Mouse (Mus musculus) neutrophil, adult 65 days (primary cell): Measurements from ENCODE around the gene Hbq1a. TPM values are rescaled to one million over a fixed set of nuclear protein-coding genes. Genes with fewer than 3 reads are reported as not detected.

Experiments used
- total RNA-seq: library from RNA; stranded (reverse); gene quantifications from 2 replicates; pipeline ENCODE4 v1.2.4, GENCODE M21; 2023

Gene Hbq1a
- not detected in 2 replicates for total RNA-seq

DNA sequence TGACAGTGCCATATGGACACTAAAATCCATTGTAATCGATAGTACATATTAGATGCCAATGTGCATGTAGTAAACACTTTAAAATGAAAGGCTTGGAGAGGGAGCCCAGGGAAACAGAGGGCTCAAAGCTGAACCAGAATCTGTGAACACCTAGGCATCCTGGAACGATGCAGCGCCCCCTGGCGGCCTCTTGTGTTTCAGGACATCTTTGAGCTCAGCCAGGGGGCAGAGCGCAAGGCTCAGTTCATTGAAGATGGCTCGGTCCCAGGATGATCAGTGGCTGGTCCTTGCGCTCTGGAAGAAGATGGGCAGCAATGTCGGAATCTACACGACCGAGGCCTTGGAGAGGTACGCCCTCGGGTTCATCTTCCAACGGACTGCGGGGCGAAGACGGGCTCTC is at the start of gene Hbq1a:
TSS of gene Hbq1a (plus strand) at position 205 of the 400 bp plus-strand sequence.

DNA sequence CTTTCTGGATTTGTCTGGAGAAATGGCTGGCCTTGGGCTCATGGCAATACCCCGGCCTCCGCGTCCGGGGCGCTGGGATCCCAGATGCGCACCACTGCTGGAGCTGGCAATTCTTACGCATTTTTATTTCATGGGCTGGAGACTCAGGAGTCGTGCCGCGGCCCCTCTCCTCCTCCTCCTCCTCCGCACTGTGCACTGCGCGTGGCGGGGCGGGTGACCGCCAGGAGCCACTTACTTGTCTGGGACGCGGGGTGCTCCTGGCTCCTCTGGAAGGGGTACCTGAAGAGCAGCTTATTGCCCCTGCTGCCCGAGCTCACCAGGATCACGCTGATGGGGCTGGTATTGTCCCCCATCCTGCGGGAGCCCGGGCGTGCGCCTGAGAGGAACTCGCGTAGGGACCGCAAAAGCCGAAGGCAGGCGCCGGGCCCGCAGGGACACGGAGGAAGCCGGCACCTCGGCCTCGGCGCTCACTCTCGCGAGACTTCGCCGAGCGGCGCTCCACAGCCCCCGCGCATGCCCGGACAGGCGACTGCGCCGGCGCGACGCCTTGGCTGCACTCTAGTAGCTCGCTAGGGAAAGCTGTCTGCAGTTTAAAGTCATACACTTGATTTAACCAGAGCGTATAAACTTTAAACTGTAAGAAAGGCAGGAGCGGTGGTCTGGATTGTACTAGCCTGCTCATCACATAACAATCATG is 32.5 kb upstream of the Hbq1a start, which contains the start of gene Nprl3:
TSS of gene Nprl3 (minus strand) at position 520 of the 697 bp plus-strand sequence.

DNA sequence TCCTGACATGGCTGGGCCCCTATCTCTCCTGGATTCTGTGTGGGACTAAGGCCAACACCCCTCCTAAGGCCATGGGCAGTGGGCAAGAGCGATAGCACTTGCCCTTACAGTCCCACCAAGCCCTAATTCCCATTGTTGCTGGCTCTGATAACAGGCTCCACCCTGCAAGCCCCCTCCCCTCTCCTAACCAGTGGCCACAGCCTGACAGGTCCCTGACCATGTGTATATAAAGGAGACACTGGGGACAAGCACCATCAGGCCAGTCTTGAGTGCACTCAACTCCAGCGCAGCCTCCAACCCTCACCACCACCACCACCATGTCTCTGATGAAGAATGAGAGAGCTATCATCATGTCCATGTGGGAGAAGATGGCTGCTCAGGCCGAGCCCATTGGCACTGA is 23.5 kb upstream of the Hbq1a start, which contains the start of gene Hba-x:
TSS of gene Hba-x (plus strand) at position 54 of the 400 bp plus-strand sequence.

DNA sequence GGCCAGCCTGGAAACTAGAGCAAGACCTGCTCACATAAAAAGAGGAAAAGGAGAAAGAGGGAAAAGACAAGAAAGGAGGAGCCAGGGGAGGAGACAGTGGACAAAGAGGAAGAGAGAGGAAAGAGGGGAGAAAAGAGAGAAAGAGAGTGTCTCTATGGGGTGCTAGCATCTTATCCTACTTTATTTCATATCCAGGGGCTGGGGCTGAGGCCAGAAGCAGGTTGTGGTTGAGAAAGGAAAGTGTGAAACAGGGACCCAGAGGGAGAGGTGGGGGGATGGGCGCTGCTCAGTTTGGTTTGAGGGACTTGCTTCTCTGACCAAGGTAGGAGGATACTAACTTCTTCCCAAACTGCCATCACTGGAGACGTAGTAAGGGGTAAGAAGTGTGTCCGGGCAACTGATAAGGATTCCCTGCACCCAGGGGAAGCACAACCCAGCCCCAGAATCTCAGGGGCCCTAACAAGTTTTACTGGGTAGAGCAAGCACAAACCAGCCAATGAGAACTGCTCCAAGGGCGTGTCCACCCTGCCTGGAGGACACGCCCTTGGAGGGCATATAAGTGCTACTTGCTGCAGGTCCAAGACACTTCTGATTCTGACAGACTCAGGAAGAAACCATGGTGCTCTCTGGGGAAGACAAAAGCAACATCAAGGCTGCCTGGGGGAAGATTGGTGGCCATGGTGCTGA is 16.6 kb upstream of the Hbq1a start, which contains the start of gene Hba-a1:
TSS of gene Hba-a1 (plus strand) at position 421 of the 687 bp plus-strand sequence.

DNA sequence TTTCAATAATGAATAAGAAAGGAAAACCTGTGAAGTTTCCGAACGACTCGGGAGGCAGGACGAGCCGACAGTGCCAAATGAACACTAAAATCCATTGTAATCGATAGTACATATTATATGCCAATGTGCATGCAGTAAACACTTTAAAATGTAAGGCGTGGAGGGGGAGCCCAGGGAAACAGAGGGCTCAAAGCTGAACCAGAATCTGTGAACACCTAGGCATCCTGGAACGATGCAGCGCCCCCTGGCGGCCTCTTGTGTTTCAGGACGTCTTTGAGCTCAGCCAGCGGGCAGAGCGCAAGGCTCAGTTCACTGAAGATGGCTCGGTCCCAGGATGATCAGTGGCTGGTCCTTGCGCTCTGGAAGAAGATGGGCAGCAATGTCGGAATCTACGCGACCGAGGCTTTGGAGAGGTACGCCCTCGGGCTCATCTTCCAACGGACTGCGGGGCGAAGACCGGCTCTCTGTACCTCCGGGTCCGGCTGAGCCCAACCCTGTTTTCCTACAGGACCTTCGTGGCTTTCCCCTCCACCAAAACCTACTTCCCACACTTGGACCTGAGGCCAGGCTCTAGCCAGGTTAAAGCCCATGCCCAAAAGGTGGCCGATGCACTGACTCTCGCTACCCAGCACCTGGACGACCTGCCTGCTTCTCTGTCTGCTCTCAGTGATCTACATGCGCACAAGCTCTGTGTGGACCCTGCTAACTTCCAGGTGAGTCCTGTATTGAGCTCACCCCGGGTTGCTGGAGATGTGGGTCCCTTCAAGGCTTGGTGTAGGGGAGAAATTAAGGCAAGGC is 13.0 kb upstream of the Hbq1a start, which contains the start of gene Hbq1b:
TSS of gene Hbq1b (plus strand) at position 271 of the 798 bp plus-strand sequence.

DNA sequence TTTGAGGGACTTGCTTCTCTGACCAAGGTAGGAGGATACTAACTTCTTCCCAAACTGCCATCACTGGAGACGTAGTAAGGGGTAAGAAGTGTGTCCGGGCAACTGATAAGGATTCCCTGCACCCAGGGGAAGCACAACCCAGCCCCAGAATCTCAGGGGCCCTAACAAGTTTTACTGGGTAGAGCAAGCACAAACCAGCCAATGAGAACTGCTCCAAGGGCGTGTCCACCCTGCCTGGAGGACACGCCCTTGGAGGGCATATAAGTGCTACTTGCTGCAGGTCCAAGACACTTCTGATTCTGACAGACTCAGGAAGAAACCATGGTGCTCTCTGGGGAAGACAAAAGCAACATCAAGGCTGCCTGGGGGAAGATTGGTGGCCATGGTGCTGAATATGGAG is 3.7 kb upstream of the Hbq1a start, which contains the start of gene Hba-a2:
TSS of gene Hba-a2 (plus strand) at position 287 of the 400 bp plus-strand sequence.

DNA sequence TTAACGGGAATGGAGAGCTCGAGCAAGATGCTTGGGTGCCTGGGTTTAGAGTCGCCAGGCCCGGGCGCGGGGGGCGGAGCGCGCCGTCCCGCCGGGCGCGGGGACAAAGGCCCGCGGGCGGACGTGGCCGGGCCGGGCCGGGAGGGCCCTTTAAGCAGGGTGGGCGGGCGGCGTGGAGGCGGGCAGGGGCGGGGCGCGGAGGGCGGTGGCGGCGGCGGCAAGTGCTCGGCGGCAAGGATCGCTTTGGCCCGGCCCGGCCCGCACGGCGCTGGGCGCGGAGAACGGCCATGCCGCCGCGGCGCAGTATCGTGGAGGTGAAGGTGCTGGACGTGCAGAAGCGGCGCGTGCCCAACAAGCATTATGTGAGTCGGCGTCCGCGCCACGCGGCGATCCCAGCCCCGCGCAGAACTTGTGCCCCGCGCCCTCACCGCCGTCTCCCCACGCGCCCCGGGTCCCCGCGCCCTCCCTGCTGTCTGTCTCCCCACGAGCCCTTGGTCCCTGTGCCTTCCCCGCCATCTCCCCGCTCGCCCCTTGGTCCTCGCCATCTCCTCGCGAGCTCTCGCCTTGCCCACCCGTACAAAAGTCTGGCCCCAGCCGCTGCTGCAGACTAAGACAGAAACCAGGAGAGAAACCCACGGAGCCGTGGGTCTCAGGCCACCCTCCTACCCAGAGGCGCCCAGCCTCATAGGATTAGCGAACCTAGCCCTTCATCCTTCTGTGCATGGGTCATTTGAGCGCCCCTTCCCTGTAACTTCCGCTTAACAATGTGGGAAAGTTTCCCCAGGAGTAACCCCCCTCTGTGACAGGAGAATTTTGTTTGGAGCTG is 48.0 kb downstream of the Hbq1a start, which contains the start of gene Sh3pxd2b:
TSS of gene Sh3pxd2b (plus strand) at position 214 of the 826 bp plus-strand sequence.

Other genes starting within 250 kb of the Hbq1a start
- gene Il9r, start 99.8 kb upstream of the Hbq1a start, total RNA-seq = not detected in 2 replicates
- 12.5 and 12.8 TPM in 2 replicates for gene Snrnp25, start 94.7 kb upstream of the Hbq1a start, total RNA-seq
- gene Rhbdf1, start 77.8 kb upstream of the Hbq1a start, total RNA-seq = 0.69 and 1.0 TPM in 2 replicates
- 5.8 and 6.9 TPM in 2 replicates for gene Mpg, start 73.6 kb upstream of the Hbq1a start, total RNA-seq
- 7.0 and 7.1 TPM in 2 replicates for gene Nprl3, start 32.4 kb upstream of the Hbq1a start, total RNA-seq
- gene Hba-x, start 23.7 kb upstream of the Hbq1a start, total RNA-seq = not detected in 2 replicates
- gene Hba-a1, start 16.6 kb upstream of the Hbq1a start, total RNA-seq = 79.8 and 144 TPM in 2 replicates
- gene Hbq1b, start 13.1 kb upstream of the Hbq1a start, total RNA-seq = not detected in 2 replicates
- 60.7 and 91.7 TPM in 2 replicates for gene Hba-a2, start 3.6 kb upstream of the Hbq1a start, total RNA-seq
- gene Sh3pxd2b, start 47.8 kb downstream of the Hbq1a start, total RNA-seq = 2.2 and 4.0 TPM in 2 replicates
- 0.68 and 1.3 TPM in 2 replicates for gene Ubtd2, start 155.3 kb downstream of the Hbq1a start, total RNA-seq
- gene Efcab9, start 232.0 kb downstream of the Hbq1a start, total RNA-seq = 0.85 and 1.7 TPM in 2 replicates
- gene Stk10, start 233.2 kb downstream of the Hbq1a start, total RNA-seq = 179 and 187 TPM in 2 replicates